Mouse (Mus musculus): Measurements from ENCODE around the gene 6030452D12Rik. TPM values are rescaled to one million over a fixed set of nuclear protein-coding genes. Genes with fewer than 3 reads are reported as not detected.
A peak's percentile ranks its signal among the peaks of the same experiment; 100 is the strongest.

Gene 6030452D12Rik
- polyA plus RNA-seq, 1 experiment: not detected

GRCm38 (mm10) chr8:106511531-106512041 is 11.3 kb downstream of the 6030452D12Rik start:
- Histone ChIP-seq H3ac (ENCODE audit: control insufficient read depth, insufficient read length, low read depth) (no peak overlapping the region), H3K36me3 (ENCODE audit: control insufficient read depth, insufficient read depth) (no peaks in the 10 kb centered on the region), H3K27me3 (ENCODE audit: control insufficient read depth, insufficient read depth, insufficient read length) (no peaks in the 10 kb centered on the region), H3K79me3 (ENCODE audit: low read depth) (no peaks in the 10 kb centered on the region), H3K79me2 (ENCODE audit: control insufficient read depth, insufficient read depth) (no peaks in the 10 kb centered on the region), H3K4me3 (ENCODE audit: insufficient read depth, poor library complexity, severe bottlenecking) (no peak overlapping the region)
- TF ChIP-seq MYOD1 (IDR thresholded peaks at IDR 0.05; ENCODE audit: control insufficient read depth, insufficient read length, low read depth) (no peak), CEBPB (IDR thresholded peaks at IDR 0.05; ENCODE audit: low read depth) (no peak), USF1 (IDR thresholded peaks at IDR 0.05; ENCODE audit: low read depth) (no peak), MAX (IDR thresholded peaks at IDR 0.05) (no peak), CTCF (IDR thresholded peaks at IDR 0.05; ENCODE audit: control insufficient read depth, insufficient read depth, insufficient read length) (no peak), FOSL1 (IDR thresholded peaks at IDR 0.05; ENCODE audit: insufficient read depth, low read length, poor library complexity, severe bottlenecking) (no peak)

- Histone ChIP-seq H3K79me3 (ENCODE audit: low read depth) (no peaks in the 10 kb centered on the region), H3K36me3 (ENCODE audit: control insufficient read depth, insufficient read depth) (no peaks in the 10 kb centered on the region), H3K27me3 (ENCODE audit: control insufficient read depth, insufficient read depth, insufficient read length) (no peaks in the 10 kb centered on the region), H3ac (ENCODE audit: control insufficient read depth, insufficient read length, low read depth) (no peak overlapping the region), H3K79me2 (ENCODE audit: control insufficient read depth, insufficient read depth) (no peaks in the 10 kb centered on the region), H3K4me3 (ENCODE audit: insufficient read depth, poor library complexity, severe bottlenecking) (no peak overlapping the region)
- TF ChIP-seq MYOD1 (IDR thresholded peaks at IDR 0.05; ENCODE audit: control insufficient read depth, insufficient read length, low read depth) (no peak), CTCF (IDR thresholded peaks at IDR 0.05; ENCODE audit: control insufficient read depth, insufficient read depth, insufficient read length) (no peak), FOSL1 (IDR thresholded peaks at IDR 0.05; ENCODE audit: insufficient read depth, low read length, poor library complexity, severe bottlenecking) (no peak)
These were observed 12.3 kb downstream of the 6030452D12Rik start for GRCm38 (mm10) chr8:106512475-106513150.

GRCm38 (mm10) chr8:106515946-106516479 is 15.7 kb downstream of the 6030452D12Rik start:
- TF ChIP-seq USF1 (IDR thresholded peaks at IDR 0.05; ENCODE audit: low read depth) (no peak), CEBPB (IDR thresholded peaks at IDR 0.05; ENCODE audit: low read depth) (no peak), FOSL1 (IDR thresholded peaks at IDR 0.05; ENCODE audit: insufficient read depth, low read length, poor library complexity, severe bottlenecking) (no peak), MYOD1 (IDR thresholded peaks at IDR 0.05; ENCODE audit: control insufficient read depth, insufficient read length, low read depth) (no peak), CTCF (IDR thresholded peaks at IDR 0.05; ENCODE audit: control insufficient read depth, insufficient read depth, insufficient read length) (no peak), MYOG (IDR thresholded peaks at IDR 0.05; ENCODE audit: control insufficient read depth, extremely low read depth, insufficient read length) (no peak), MAX (IDR thresholded peaks at IDR 0.05) (no peak)
- H3K36me3 ChIP-seq (ENCODE audit: control insufficient read depth, insufficient read depth): no peaks in the 10 kb centered on the region
- no peak overlapping the region for H3K4me3 ChIP-seq (ENCODE audit: insufficient read depth, poor library complexity, severe bottlenecking)
- H3K27me3 ChIP-seq (ENCODE audit: control insufficient read depth, insufficient read depth, insufficient read length): no peaks in the 10 kb centered on the region
- H3ac ChIP-seq (ENCODE audit: control insufficient read depth, insufficient read length, low read depth): no peak overlapping the region
- no peaks in the 10 kb centered on the region for H3K79me3 ChIP-seq (ENCODE audit: low read depth)
- no peaks in the 10 kb centered on the region for H3K79me2 ChIP-seq (ENCODE audit: control insufficient read depth, insufficient read depth)

GRCm38 (mm10) chr8:106516581-106516980 is 16.3 kb downstream of the 6030452D12Rik start:
- H3K4me3 ChIP-seq (ENCODE audit: insufficient read depth, poor library complexity, severe bottlenecking): no peak overlapping the region
- no peaks in the 10 kb centered on the region for H3K27me3 ChIP-seq (ENCODE audit: control insufficient read depth, insufficient read depth, insufficient read length)
- no peaks in the 10 kb centered on the region for H3K79me2 ChIP-seq (ENCODE audit: control insufficient read depth, insufficient read depth)
- no peak overlapping the region for H3ac ChIP-seq (ENCODE audit: control insufficient read depth, insufficient read length, low read depth)
- no peaks in the 10 kb centered on the region for H3K36me3 ChIP-seq (ENCODE audit: control insufficient read depth, insufficient read depth)
- TF ChIP-seq CTCF (IDR thresholded peaks at IDR 0.05; ENCODE audit: control insufficient read depth, insufficient read depth, insufficient read length) (no peak), FOSL1 (IDR thresholded peaks at IDR 0.05; ENCODE audit: insufficient read depth, low read length, poor library complexity, severe bottlenecking) (no peak), MAX (IDR thresholded peaks at IDR 0.05) (no peak), MYOG (IDR thresholded peaks at IDR 0.05; ENCODE audit: control insufficient read depth, extremely low read depth, insufficient read length) (no peak), USF1 (IDR thresholded peaks at IDR 0.05; ENCODE audit: low read depth) (no peak), CEBPB (IDR thresholded peaks at IDR 0.05; ENCODE audit: low read depth) (no peak), MYOD1 (IDR thresholded peaks at IDR 0.05; ENCODE audit: control insufficient read depth, insufficient read length, low read depth) (no peak)
- no peaks in the 10 kb centered on the region for H3K79me3 ChIP-seq (ENCODE audit: low read depth)

GRCm38 (mm10) chr8:106518763-106519162 is 18.4 kb downstream of the 6030452D12Rik start:
- H3K79me3 ChIP-seq (ENCODE audit: low read depth): no peaks in the 10 kb centered on the region
- no peaks in the 10 kb centered on the region for H3K27me3 ChIP-seq (ENCODE audit: control insufficient read depth, insufficient read depth, insufficient read length)
- TF ChIP-seq CEBPB (IDR thresholded peaks at IDR 0.05; ENCODE audit: low read depth) (no peak), MAX (IDR thresholded peaks at IDR 0.05) (peak; percentile 86), USF1 (IDR thresholded peaks at IDR 0.05; ENCODE audit: low read depth) (peak; percentile 76)
- no peaks in the 10 kb centered on the region for H3K36me3 ChIP-seq (ENCODE audit: control insufficient read depth, insufficient read depth)
- H3ac ChIP-seq (ENCODE audit: control insufficient read depth, insufficient read length, low read depth): no peak overlapping the region
- H3K79me2 ChIP-seq (ENCODE audit: control insufficient read depth, insufficient read depth): no peaks in the 10 kb centered on the region
- H3K4me3 ChIP-seq (ENCODE audit: insufficient read depth, poor library complexity, severe bottlenecking): no peak overlapping the region

- no peaks in the 10 kb centered on the region for H3K36me3 ChIP-seq (ENCODE audit: control insufficient read depth, insufficient read depth)
- no peaks in the 10 kb centered on the region for H3K79me3 ChIP-seq (ENCODE audit: low read depth)
- H3K4me3 ChIP-seq (ENCODE audit: insufficient read depth, poor library complexity, severe bottlenecking): no peak overlapping the region
- H3K79me2 ChIP-seq (ENCODE audit: control insufficient read depth, insufficient read depth): no peaks in the 10 kb centered on the region
- H3ac ChIP-seq (ENCODE audit: control insufficient read depth, insufficient read length, low read depth): no peak overlapping the region
- no peaks in the 10 kb centered on the region for H3K27me3 ChIP-seq (ENCODE audit: control insufficient read depth, insufficient read depth, insufficient read length)
- TF ChIP-seq MAX (IDR thresholded peaks at IDR 0.05): no peak
These were observed 20.3 kb downstream of the 6030452D12Rik start for GRCm38 (mm10) chr8:106520578-106520977.

Measured in C2C12 (cell line).